Mouse (Mus musculus) stomach, postnatal 0 days (tissue): ENCODE data around the gene Rsrp1. TPM values are rescaled to one million over a fixed set of nuclear protein-coding genes. Genes with fewer than 3 reads are reported as not detected.

Experiments
- ATAC-seq: fragments of 200-750 bp; cut with Nextera tagmentation; 2 replicates; pipeline ENCODE4 v1.8.0; 2017; ENCODE audit not compliant: low FRiP score, low TSS enrichment
- DNase-seq: peaks from one replicate; pipeline ENCODE4 v3.0.0-alpha.2; 2016; ENCODE audit warnings: low spot score
- H3K27ac ChIP-seq: fragments of 300-500 bp; sonication (generic); replicated peaks from 2 replicates; pipeline ENCODE4 v1.5.1; 2014; ENCODE audit warnings: mild to moderate bottlenecking, control low read depth
- H3K27me3 ChIP-seq: fragments of 300-500 bp; sonication (generic); 2 replicates; pipeline ENCODE4 v1.6.1; 2014; ENCODE audit warnings: low read length; ENCODE audit not compliant: control insufficient read depth, insufficient read depth
- H3K36me3 ChIP-seq: fragments of 300-500 bp; sonication (generic); 2 replicates; pipeline ENCODE4 v1.6.1; 2014; ENCODE audit warnings: low read length, mixed read lengths; ENCODE audit not compliant: control insufficient read depth, insufficient read depth
- H3K4me1 ChIP-seq: fragments of 300-500 bp; sonication (generic); replicated peaks from 2 replicates; pipeline ENCODE4 v1.6.1; 2014; ENCODE audit warnings: antibody characterized with exemption; ENCODE audit not compliant: control insufficient read depth, insufficient read depth
- H3K4me2 ChIP-seq: fragments of 300-500 bp; sonication (generic); replicated peaks from 2 replicates; pipeline ENCODE4 v1.6.1; 2014; ENCODE audit warnings: low read depth, mild to moderate bottlenecking, control low read depth, moderate library complexity
- H3K4me3 ChIP-seq: fragments of 300-500 bp; sonication (generic); 2 replicates; pipeline ENCODE4 v1.5.1; 2014; ENCODE audit warnings: low read depth, low read length, control low read depth
- H3K9ac ChIP-seq: fragments of 300-500 bp; sonication (generic); 2 replicates; pipeline ENCODE4 v1.6.1; 2014; ENCODE audit warnings: mild to moderate bottlenecking, low read length, control low read depth, mixed read lengths
- H3K9me3 ChIP-seq: fragments of 300-500 bp; sonication (generic); 2 replicates; pipeline ENCODE4 v1.6.1; 2016; ENCODE audit warnings: low read length; ENCODE audit not compliant: control insufficient read depth
- CTCF ChIP-seq: IDR thresholded peaks from 2 replicates; pipeline ENCODE4 v1.5.1; 2016; ENCODE audit warnings: antibody characterized with exemption, low read depth, mild to moderate bottlenecking, moderate library complexity
- EP300 ChIP-seq: optimal IDR thresholded peaks from 2 replicates; pipeline ENCODE3; 2016; ENCODE audit warnings: antibody characterized with exemption
- WGBS: fragments of 180-500 bp; shearing (Covaris S2); extraction: QIAGEN DNeasy Blood & Tissue Kit; methylation state at CpG from one replicate; pipeline ENCODE4 v1.1.7; 2014; 5-methylcytosine and 5-hydroxymethylcytosine counted together
- polyA plus RNA-seq: library from polyadenylated mRNA; unstranded; fragments of >200 nt; fragmentation: Nextera tagmentation; extraction: Ambion mirVana; gene quantifications from 2 replicates; pipeline ENCODE4 v1.2.1, GENCODE M21; 2015

Rsrp1 gene
- polyA plus RNA-seq, 1 experiment from 2014 or later = 283 TPM

DNA sequence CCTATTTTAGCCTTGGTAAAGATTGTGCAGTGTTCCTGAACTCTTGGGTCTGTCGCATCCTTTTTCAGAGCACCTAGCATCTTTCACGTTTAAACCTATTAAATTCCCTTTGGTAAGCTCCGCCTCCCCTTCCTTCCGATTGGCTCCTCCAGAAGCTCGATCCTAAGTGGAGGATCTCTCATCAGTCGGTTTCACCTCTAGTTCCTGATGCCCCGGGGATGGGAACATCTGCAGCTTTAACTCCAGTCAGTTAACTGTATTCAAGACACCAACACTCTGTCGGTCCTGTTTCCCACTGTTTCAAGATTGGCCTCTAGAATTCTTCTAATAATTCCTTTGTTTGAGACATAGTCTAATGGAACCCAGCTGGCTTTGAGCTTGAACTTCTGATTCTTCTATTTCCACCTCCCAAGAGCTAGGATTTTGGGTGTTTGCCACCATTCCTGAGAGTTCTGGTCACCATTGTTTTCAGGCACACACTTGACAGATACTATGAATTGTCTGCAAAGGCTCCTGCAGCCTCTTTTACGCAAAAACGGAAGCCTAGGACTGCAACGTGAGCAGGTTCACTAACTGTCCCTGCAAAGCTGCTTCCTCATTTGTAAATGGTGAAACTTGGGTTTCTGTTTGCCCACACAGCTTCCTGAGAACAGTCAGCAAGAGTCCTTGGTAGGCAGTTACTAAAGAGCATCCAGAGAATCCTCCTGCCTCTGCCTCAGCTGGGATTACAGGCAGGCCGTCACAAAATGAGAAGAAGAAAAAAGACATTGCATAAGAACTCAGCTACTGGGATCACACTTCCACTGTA, 3.5 kb upstream of the Rsrp1 start:
- ATAC-seq = no peak
- no peak overlapping the region for H3K4me2 ChIP-seq

DNA sequence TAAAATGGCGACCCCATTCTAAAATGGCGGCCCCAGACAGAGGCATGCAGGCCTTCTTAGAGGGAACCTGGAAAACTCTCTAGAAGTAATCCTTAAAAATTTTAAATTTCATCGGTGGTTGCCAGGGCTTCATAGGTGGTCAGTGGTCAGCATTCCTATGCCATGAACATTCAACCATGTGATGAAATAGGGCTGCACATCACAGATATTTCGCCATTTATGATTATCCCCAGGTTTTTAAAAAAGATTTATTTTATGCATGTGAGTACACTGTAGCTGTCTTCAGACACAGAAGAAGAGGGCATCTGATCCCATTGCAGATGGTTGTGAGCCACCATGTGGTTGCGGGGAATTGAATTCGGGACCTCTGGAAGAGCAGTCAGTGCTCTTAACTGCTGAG, 2.8 kb upstream of the Rsrp1 start:
- WGBS = 97% methylated on average over 6 of the region's 6 CpGs
- no peak overlapping the region for H3K27ac ChIP-seq
- H3K4me3 ChIP-seq = no peak overlapping the region
- no peaks in the 10 kb centered on the region; the same call in 1 of the 2 replicates for H3K4me1 ChIP-seq
- peaks cover 5% of the 10 kb centered on the region for H3K36me3 ChIP-seq
- H3K9me3 ChIP-seq = no peaks in the 10 kb centered on the region
- TF ChIP-seq CTCF = no peak
- no peak for TF ChIP-seq EP300
- DNase-seq (no peak), ATAC-seq (no peak)
- H3K4me2 ChIP-seq = no peak overlapping the region
- H3K27me3 ChIP-seq = no peaks in the 10 kb centered on the region
- H3K9ac ChIP-seq = no peak overlapping the region

More for the DNA sequence above, 3.5 kb upstream of the Rsrp1 start:
- no peaks in the 10 kb centered on the region for H3K36me3 ChIP-seq
- no peak overlapping the region for H3K27ac ChIP-seq
- no peak for DNase-seq
- no peaks in the 10 kb centered on the region for H3K27me3 ChIP-seq
- no peak for TF ChIP-seq EP300
- TF ChIP-seq CTCF = no peak
- no peak overlapping the region for H3K4me3 ChIP-seq
- whole genome bisulfite sequencing = 39% methylated on average over 12 of the region's 12 CpGs
- H3K9ac ChIP-seq = no peak overlapping the region
- H3K9me3 ChIP-seq = no peaks in the 10 kb centered on the region
- H3K4me1 ChIP-seq = peaks cover 3% of the 10 kb centered on the region; the same call in 1 of the 2 replicates

DNA sequence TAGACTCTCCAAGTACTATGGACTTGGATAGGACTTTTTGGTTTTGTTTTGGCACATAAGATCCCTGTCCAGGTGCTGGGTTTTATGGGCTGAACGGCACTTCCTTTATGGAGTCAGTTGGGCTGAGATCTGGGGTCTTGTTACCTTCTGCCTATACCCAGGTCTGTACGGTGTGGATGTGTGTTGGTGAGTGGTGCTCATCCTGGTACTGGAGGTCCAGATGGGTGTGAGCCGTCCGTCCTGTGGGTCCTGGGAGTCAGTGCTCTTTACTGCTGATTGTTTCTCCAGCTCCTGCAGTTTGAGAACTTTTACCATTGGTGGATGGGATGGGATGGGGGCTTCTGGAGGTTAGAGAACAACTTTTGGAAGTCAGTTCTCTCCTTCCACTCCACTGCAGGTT, 1.7 kb upstream of the Rsrp1 start:
- peaks cover 13% of the 10 kb centered on the region for H3K36me3 ChIP-seq
- no peak overlapping the region for H3K27ac ChIP-seq
- 95% methylated on average over 4 of the region's 4 CpGs for WGBS
- H3K4me2 ChIP-seq = no peak overlapping the region
- no peaks in the 10 kb centered on the region for H3K27me3 ChIP-seq
- no peaks in the 10 kb centered on the region for H3K9me3 ChIP-seq
- ATAC-seq = no peak
- H3K9ac ChIP-seq = no peak overlapping the region
- TF ChIP-seq CTCF = no peak
- TF ChIP-seq EP300 = no peak
- no peak overlapping the region for H3K4me3 ChIP-seq
- DNase-seq = no peak
- H3K4me1 ChIP-seq = peaks cover 2% of the 10 kb centered on the region

DNA sequence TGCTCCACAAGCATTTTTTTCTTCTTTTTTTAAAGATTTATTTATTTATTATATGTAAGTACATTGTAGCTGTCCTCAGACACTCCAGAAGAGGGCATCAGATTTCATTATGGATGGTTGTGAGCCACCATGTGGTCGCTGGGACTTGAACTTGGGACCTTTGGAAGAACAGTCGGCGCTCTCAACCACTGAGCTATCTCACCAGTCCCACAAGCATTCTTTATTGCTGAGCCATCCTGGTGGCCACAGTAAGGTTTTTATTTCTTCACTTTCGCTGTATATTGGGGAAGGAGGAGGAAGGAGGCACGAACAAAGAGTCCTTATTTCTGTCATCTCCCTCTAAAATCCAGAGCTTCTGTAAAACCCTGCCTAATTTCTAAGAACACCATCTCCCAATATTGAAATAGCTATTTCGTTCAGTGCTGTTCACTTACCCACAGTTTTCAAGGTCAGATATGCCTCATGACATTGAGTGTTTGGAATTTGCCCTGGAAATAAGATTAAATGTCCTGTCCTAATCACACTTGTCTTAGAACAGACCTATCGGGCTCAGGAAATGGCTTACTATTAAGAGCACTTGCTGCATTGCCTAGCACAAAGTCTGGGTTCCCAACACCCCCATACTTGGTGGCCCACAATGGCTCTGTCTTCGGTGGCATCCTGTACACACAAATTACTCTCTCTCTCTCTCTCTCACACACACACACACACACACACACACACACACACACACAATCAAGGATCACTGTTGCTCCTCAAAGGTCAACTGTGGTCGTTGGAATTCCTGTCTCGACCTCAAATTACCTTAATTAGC, 1.1 kb upstream of the Rsrp1 start:
- peak overlapping the region; percentile 76 for H3K9ac ChIP-seq
- H3K4me3 ChIP-seq = peak overlapping the region; percentile 100
- peaks cover 2% of the 10 kb centered on the region for H3K4me1 ChIP-seq
- DNase-seq (no peak), ATAC-seq (no peak)
- 58% methylated on average over 10 of the region's 10 CpGs for WGBS
- peak overlapping the region; percentile 76 for H3K4me2 ChIP-seq
- peak overlapping the region; percentile 97 for H3K27ac ChIP-seq
- H3K27me3 ChIP-seq = no peaks in the 10 kb centered on the region
- no peak for TF ChIP-seq EP300
- TF ChIP-seq CTCF = 0 out of 2 replicates have a peak, but pooled peaks have one; percentile 4
- peaks cover 16% of the 10 kb centered on the region for H3K36me3 ChIP-seq
- no peaks in the 10 kb centered on the region for H3K9me3 ChIP-seq

DNA sequence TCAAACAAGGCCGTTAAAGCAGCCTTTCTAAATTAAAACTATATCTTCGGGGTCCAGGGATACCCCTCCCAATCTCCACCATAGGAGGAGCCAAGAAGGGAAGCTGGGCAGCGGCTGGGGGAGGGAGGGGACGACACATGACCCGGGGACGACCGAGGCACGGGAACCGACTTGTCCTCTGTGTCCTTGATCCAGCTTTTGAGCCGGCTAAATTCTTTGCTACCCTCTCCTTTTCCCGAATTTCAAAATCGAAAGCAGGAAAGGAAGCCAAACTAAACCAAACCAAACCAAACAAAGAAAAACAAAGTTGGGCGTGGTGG, 507 bp upstream of the Rsrp1 start:
- Histone ChIP-seq H3K9ac (peak overlapping the region; percentile 76), H3K27ac (peak overlapping the region; percentile 97), H3K27me3 (no peaks in the 10 kb centered on the region), H3K4me1 (peaks cover 2% of the 10 kb centered on the region), H3K9me3 (no peaks in the 10 kb centered on the region), H3K4me2 (peak overlapping the region; percentile 76), H3K36me3 (peaks cover 19% of the 10 kb centered on the region), H3K4me3 (peak overlapping the region; percentile 100)
- peak; percentile 70 for DNase-seq
- TF ChIP-seq CTCF = peak; percentile 23; the same call in 1 of the 2 replicates
- no peak for TF ChIP-seq EP300
- peak; percentile 38; the same call in 1 of the 2 replicates for ATAC-seq
- WGBS = under 1% methylated on average over 13 of the region's 13 CpGs
